Mouse (Mus musculus) hindbrain, embryonic 15.5 days (tissue): ENCODE results near the gene Hnrnpu. TPM values are rescaled to one million over a fixed set of nuclear protein-coding genes. Genes with fewer than 3 reads are reported as not detected.
"Not testable (repeated sequence)": the region's sequence is repeated elsewhere in the genome, so short reads cannot be mapped to it uniquely, and the experiment has no call there.

Source experiments
- ATAC-seq: fragments of 200-750 bp; cut with Nextera tagmentation; 2 replicates; pipeline ENCODE4 v1.8.0; 2017; ENCODE audit warnings: low read depth, moderate number of reproducible peaks, moderate TSS enrichment; ENCODE audit not compliant: low FRiP score
- H3K27ac ChIP-seq: fragments of 300-500 bp; sonication (generic); replicated peaks from 2 replicates; pipeline ENCODE4 v1.5.1; 2015; ENCODE audit warnings: mild to moderate bottlenecking, inconsistent platforms
- H3K27me3 ChIP-seq: fragments of 300-500 bp; sonication (generic); 2 replicates; pipeline ENCODE4 v1.6.1; 2015; ENCODE audit warnings: control low read depth, inconsistent platforms
- H3K36me3 ChIP-seq: fragments of 300-500 bp; sonication (generic); 2 replicates; pipeline ENCODE4 v1.6.1; 2015; ENCODE audit warnings: control low read depth, inconsistent platforms
- H3K4me1 ChIP-seq: fragments of 300-500 bp; sonication (generic); replicated peaks from 2 replicates; pipeline ENCODE4 v1.6.1; 2015; ENCODE audit warnings: control low read depth, inconsistent platforms
- H3K4me2 ChIP-seq: fragments of 300-500 bp; sonication (generic); 2 replicates; pipeline ENCODE4 v1.6.1; 2015; ENCODE audit warnings: moderate library complexity, mild to moderate bottlenecking, inconsistent platforms
- H3K4me3 ChIP-seq: fragments of 300-500 bp; sonication (generic); 2 replicates; pipeline ENCODE4 v1.5.1; 2015; ENCODE audit warnings: mild to moderate bottlenecking, inconsistent platforms
- H3K9ac ChIP-seq: fragments of 300-500 bp; sonication (generic); 2 replicates; pipeline ENCODE4 v1.6.1; 2015; ENCODE audit warnings: inconsistent platforms
- H3K9me3 ChIP-seq: fragments of 300-500 bp; sonication (generic); 2 replicates; pipeline ENCODE4 v1.6.1; 2016; ENCODE audit warnings: control low read depth, inconsistent platforms
- WGBS: fragments of 180-500 bp; shearing (Covaris S2); methylation state at CpG from one replicate; pipeline ENCODE4 v1.1.7; 2015; 5-methylcytosine and 5-hydroxymethylcytosine counted together
- polyA plus RNA-seq: library from polyadenylated mRNA; unstranded; fragments of >200 nt; fragmentation: Nextera tagmentation; extraction: Ambion mirVana; gene quantifications from 2 replicates; pipeline ENCODE4 v1.2.1, GENCODE M21; 2015

The Hnrnpu gene
- polyA plus RNA-seq, 1 experiment from 2014 or later = 287 TPM

DNA sequence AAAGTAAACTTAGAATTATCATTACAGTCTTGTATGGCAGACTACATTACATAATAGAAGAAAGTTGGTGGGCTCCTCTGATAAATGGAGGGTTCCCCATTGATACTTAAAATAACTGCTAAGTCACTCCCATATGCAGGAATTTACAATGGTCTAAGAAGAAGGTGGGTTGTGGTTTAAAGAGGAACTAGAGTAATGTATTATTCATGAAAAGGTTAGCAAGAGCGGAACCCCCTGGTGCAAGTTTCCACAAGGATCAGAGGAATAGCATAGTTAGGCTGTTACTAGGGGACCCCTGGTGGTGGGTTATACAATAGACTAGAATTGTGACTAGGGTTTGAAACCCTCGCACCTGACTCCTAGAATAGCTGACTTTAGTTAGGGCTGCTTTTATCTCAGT lies 23.1 kb upstream of the Hnrnpu start:
- no peak overlapping the region for H3K9ac ChIP-seq
- no peaks in the 10 kb centered on the region for H3K36me3 ChIP-seq
- no peaks in the 10 kb centered on the region for H3K27me3 ChIP-seq
- 44% methylated on average over 2 of the region's 2 CpGs for WGBS
- H3K4me1 ChIP-seq = no peaks in the 10 kb centered on the region
- no peaks in the 10 kb centered on the region for H3K9me3 ChIP-seq
- H3K27ac ChIP-seq = no peak overlapping the region
- H3K4me3 ChIP-seq = no peak overlapping the region
- no peak for ATAC-seq
- no peak overlapping the region for H3K4me2 ChIP-seq

GRCm38 (mm10) chr1:178360264-178360663 lies 22.7 kb upstream of the Hnrnpu start:
- ATAC-seq = no peak
- WGBS = 84% methylated on average over 11 of the region's 11 CpGs

GRCm38 (mm10) chr1:178357776-178358710 lies 20.4 kb upstream of the Hnrnpu start:
- Histone ChIP-seq H3K27ac (no peak overlapping the region), H3K4me1 (no peaks in the 10 kb centered on the region), H3K9me3 (no peaks in the 10 kb centered on the region), H3K4me2 (no peak overlapping the region), H3K36me3 (no peaks in the 10 kb centered on the region), H3K4me3 (no peak overlapping the region), H3K27me3 (no peaks in the 10 kb centered on the region), H3K9ac (no peak overlapping the region)
- ATAC-seq = no peak
- WGBS = 70% methylated on average over 12 of the region's 12 CpGs

More at GRCm38 (mm10) chr1:178360264-178360663, 22.7 kb upstream of the Hnrnpu start:
- Histone ChIP-seq H3K27me3 (no peaks in the 10 kb centered on the region), H3K36me3 (no peaks in the 10 kb centered on the region), H3K27ac (no peak overlapping the region), H3K4me3 (no peak overlapping the region), H3K9ac (no peak overlapping the region), H3K9me3 (no peaks in the 10 kb centered on the region), H3K4me1 (no peaks in the 10 kb centered on the region), H3K4me2 (no peak overlapping the region)

DNA sequence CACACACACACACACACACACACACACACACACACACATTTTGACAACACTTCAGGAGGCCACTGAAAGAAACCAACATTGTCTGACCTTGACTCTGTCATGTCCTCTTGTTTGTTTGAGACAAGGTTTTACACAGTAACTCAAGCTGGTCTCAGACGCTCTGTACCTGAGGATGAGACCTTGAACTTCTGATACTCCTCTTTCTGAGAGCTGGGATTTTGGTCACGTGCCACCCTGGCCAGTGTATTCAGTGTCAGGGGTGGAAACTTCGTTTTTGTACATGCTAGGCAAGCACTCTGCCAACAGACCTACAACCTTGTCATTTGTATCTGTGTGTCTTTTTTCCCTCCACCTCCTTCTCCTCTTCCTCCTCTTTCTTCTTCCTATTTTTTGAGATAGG lies 17.0 kb upstream of the Hnrnpu start:
- WGBS = 58% methylated on average over 3 of the region's 3 CpGs
- no peak overlapping the region for H3K4me3 ChIP-seq
- H3K9ac ChIP-seq = no peak overlapping the region
- no peak overlapping the region for H3K27ac ChIP-seq
- no peak overlapping the region for H3K4me2 ChIP-seq
- H3K4me1 ChIP-seq = no peaks in the 10 kb centered on the region
- no peaks in the 10 kb centered on the region for H3K27me3 ChIP-seq
- H3K9me3 ChIP-seq = no peaks in the 10 kb centered on the region
- H3K36me3 ChIP-seq = no peaks in the 10 kb centered on the region
- ATAC-seq = no peak

DNA sequence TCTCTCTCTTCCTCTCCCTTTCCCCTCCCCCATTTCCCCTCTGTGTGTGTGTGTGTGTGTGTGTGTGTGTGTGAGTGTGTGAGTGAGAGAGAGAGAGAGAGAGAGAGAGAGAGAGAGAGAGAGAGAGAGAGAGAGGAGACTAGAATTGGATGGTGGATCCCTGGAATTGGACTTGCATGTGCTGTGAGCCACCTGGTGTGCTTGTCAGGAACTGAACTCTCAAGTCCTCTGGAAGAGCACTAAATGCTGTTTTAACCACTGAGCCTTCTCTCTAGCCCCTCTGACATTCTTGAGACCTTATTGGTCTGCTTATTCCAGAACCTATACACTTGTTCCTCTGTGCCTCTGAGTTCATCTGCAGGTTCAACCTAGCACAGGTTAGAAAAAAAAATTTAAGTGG lies 14.0 kb upstream of the Hnrnpu start:
- H3K4me2 ChIP-seq = no peak overlapping the region
- no peak overlapping the region for H3K27ac ChIP-seq
- no peaks in the 10 kb centered on the region for H3K36me3 ChIP-seq
- no peak overlapping the region for H3K4me3 ChIP-seq
- no peak for ATAC-seq
- H3K27me3 ChIP-seq = no peaks in the 10 kb centered on the region
- no peaks in the 10 kb centered on the region for H3K9me3 ChIP-seq
- no peaks in the 10 kb centered on the region for H3K4me1 ChIP-seq
- H3K9ac ChIP-seq = no peak overlapping the region

DNA sequence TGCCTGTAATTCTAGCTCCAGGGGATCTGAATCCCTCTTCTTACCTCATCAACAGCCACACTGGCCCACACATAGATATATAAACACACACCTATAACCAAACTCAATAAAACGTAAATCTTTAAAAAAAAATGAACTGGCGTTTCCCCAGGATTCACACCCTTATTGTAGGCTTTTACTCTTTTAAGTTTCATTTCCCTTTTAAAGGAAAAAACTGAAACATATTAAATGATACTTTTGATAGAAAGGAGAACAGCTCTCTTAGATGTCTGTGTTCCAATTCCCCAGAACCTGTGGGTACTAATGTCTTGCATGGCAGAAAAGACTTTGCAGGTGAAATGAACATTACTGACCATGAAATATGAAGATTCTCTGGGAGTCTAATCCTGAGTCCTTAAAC lies 13.2 kb upstream of the Hnrnpu start:
- Histone ChIP-seq H3K4me3 (no peak overlapping the region), H3K27me3 (no peaks in the 10 kb centered on the region), H3K9ac (no peak overlapping the region), H3K27ac (no peak overlapping the region), H3K4me2 (no peak overlapping the region), H3K9me3 (no peaks in the 10 kb centered on the region), H3K36me3 (no peaks in the 10 kb centered on the region), H3K4me1 (no peaks in the 10 kb centered on the region)
- 97% methylated on average over 2 of the region's 2 CpGs for WGBS
- no peak for ATAC-seq

- H3K27me3 ChIP-seq, H3K36me3 ChIP-seq, ATAC-seq, H3K9ac ChIP-seq, H3K4me3 ChIP-seq, H3K4me2 ChIP-seq, H3K9me3 ChIP-seq, H3K4me1 ChIP-seq, H3K27ac ChIP-seq: not testable (repeated sequence)
- WGBS = 96% methylated on average over 10 of the region's 10 CpGs
These were observed 6.6 kb upstream of the Hnrnpu start for GRCm38 (mm10) chr1:178344071-178344805.

DNA sequence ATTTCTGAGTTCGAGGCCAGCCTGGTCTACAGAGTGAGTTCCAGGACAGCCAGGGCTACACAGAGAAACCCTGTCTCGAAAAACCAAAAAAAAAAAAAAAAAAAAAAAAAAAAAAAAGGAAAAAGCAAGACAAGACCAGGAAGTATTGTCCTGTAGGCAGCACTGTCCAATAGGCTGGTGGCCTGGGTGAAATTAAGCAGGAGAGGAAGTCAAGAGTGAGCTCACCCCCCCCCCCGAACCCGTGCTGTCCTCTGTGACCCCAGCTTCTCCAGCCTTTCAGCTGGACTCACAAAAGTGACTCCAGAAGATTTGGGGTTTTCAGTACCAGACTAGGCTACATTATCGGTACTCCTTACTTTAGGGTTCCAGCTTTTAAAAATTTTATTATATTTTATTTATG lies 5.0 kb upstream of the Hnrnpu start:
- WGBS = 90% methylated on average over 5 of the region's 5 CpGs
- peaks cover 6% of the 10 kb centered on the region for H3K4me1 ChIP-seq
- H3K4me2 ChIP-seq = no peak overlapping the region
- no peak overlapping the region for H3K27ac ChIP-seq
- H3K9me3 ChIP-seq = no peaks in the 10 kb centered on the region
- H3K9ac ChIP-seq = no peak overlapping the region
- ATAC-seq = no peak
- H3K4me3 ChIP-seq = no peak overlapping the region
- no peaks in the 10 kb centered on the region for H3K36me3 ChIP-seq
- no peaks in the 10 kb centered on the region for H3K27me3 ChIP-seq

GRCm38 (mm10) chr1:178342063-178342462 lies 4.5 kb upstream of the Hnrnpu start:
- H3K36me3 ChIP-seq = no peaks in the 10 kb centered on the region
- H3K9ac ChIP-seq = no peak overlapping the region

GRCm38 (mm10) chr1:178341435-178341834 lies 3.8 kb upstream of the Hnrnpu start:
- Histone ChIP-seq H3K36me3 (no peaks in the 10 kb centered on the region), H3K4me1 (peaks cover 6% of the 10 kb centered on the region), H3K9me3 (no peaks in the 10 kb centered on the region), H3K9ac (no peak overlapping the region), H3K27ac (no peak overlapping the region), H3K27me3 (no peaks in the 10 kb centered on the region), H3K4me3 (no peak overlapping the region), H3K4me2 (no peak overlapping the region)
- 87% methylated on average over 3 of the region's 3 CpGs for WGBS
- no peak for ATAC-seq

More at GRCm38 (mm10) chr1:178342063-178342462, 4.5 kb upstream of the Hnrnpu start:
- Histone ChIP-seq H3K27ac (no peak overlapping the region), H3K4me2 (no peak overlapping the region), H3K4me1 (peaks cover 6% of the 10 kb centered on the region), H3K9me3 (no peaks in the 10 kb centered on the region), H3K27me3 (no peaks in the 10 kb centered on the region), H3K4me3 (no peak overlapping the region)
- 66% methylated on average over 1 of the region's 1 CpGs for WGBS
- no peak for ATAC-seq

DNA sequence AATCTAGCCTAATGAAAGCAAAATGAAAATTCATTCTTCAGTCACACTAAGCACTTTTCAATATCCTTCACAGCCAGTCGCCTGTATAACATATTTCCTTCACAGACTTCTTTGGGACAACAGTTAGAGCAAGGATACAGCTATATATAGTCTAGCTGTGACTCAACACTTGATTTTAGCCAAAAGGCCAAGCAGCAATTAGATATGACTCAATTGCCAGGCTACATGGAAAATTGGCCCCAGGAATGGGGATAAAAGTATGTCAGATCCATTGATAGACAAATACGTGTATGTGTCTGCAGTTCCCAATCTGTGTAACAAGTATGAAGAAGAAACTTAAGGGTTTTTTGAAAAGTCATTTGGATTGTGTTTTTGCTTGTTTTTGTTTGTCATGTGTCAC lies 2.6 kb upstream of the Hnrnpu start:
- no peak for ATAC-seq
- H3K4me2 ChIP-seq = no peak overlapping the region
- no peak overlapping the region for H3K9ac ChIP-seq
- H3K4me1 ChIP-seq = peaks cover 8% of the 10 kb centered on the region
- no peak overlapping the region for H3K4me3 ChIP-seq
- H3K27me3 ChIP-seq = no peaks in the 10 kb centered on the region
- no peak overlapping the region for H3K27ac ChIP-seq
- no peaks in the 10 kb centered on the region for H3K36me3 ChIP-seq
- H3K9me3 ChIP-seq = no peaks in the 10 kb centered on the region
- WGBS = 99% methylated on average over 2 of the region's 2 CpGs

DNA sequence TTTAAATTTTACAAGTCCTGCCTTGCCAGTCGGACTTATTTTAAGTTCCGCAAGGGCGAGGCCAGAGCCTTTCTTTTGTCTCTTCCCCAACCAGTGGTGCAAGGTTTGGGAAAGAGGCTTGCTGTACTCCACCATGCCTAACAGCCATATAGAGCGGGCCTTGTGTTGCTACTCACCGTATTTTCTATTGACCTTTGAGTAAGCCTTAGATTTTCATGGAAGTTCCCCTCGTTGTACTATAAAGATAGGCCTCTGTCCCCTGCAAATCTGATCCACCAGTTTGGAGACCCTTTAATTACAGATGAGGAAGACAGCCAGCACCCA lies 683 bp upstream of the Hnrnpu start:
- Histone ChIP-seq H3K27me3 (no peaks in the 10 kb centered on the region), H3K4me1 (peaks cover 24% of the 10 kb centered on the region), H3K4me3 (peak overlapping the region; percentile 80), H3K9me3 (no peaks in the 10 kb centered on the region), H3K4me2 (peak overlapping the region; percentile 80), H3K9ac (peak overlapping the region; percentile 100), H3K36me3 (peaks cover 10% of the 10 kb centered on the region), H3K27ac (peak overlapping the region; percentile 97)
- no peak for ATAC-seq
- 4% methylated on average over 6 of the region's 6 CpGs for WGBS
